Mouse (Mus musculus) CD4-positive helper T cell, adult 2 months (primary cell): ENCODE data around the gene Uox.
A peak's percentile ranks its signal among the peaks of the same experiment; 100 is the strongest.

Source experiments
- DNase-seq: peaks from one replicate; pipeline ENCODE4 v3.0.0-alpha.2; 2012; ENCODE audit warnings: low read depth, missing footprints, low spot score

The Uox gene

GRCm38 (mm10) chr3:146621966-146622365 is 51.7 kb downstream of the Uox start:
- no peak for DNase-seq

GRCm38 (mm10) chr3:146625766-146626165 is 55.5 kb downstream of the Uox start:
- no peak for DNase-seq

- DNase-seq: no peak
These were observed 58.2 kb downstream of the Uox start for GRCm38 (mm10) chr3:146628227-146628982.

GRCm38 (mm10) chr3:146632506-146632905 is 62.3 kb downstream of the Uox start:
- no peak for DNase-seq

GRCm38 (mm10) chr3:146641818-146642427 is 71.7 kb downstream of the Uox start:
- DNase-seq: no peak

- no peak for DNase-seq
These were observed 79.2 kb downstream of the Uox start for GRCm38 (mm10) chr3:146649311-146649894.

GRCm38 (mm10) chr3:146650716-146651115 is 80.5 kb downstream of the Uox start:
- DNase-seq: no peak

- DNase-seq: no peak
These were observed 81.0 kb downstream of the Uox start, which contains the start of gene 4930503B20Rik for GRCm38 (mm10) chr3:146651217-146651616. Gene 4930503B20Rik (minus strand): TSS chr3:146651317.

- DNase-seq: no peak
These were observed 82.2 kb downstream of the Uox start for GRCm38 (mm10) chr3:146652431-146652830.

- DNase-seq: no peak
These were observed 83.5 kb downstream of the Uox start for GRCm38 (mm10) chr3:146653692-146654091.

- DNase-seq: no peak
These were observed 84.9 kb downstream of the Uox start for GRCm38 (mm10) chr3:146655111-146655577.

GRCm38 (mm10) chr3:146657433-146657832 is 87.2 kb downstream of the Uox start:
- DNase-seq: no peak

GRCm38 (mm10) chr3:146658061-146658639 is 87.9 kb downstream of the Uox start:
- DNase-seq: no peak

GRCm38 (mm10) chr3:146659321-146659720 is 89.1 kb downstream of the Uox start:
- DNase-seq: no peak

GRCm38 (mm10) chr3:146661001-146661400 is 90.8 kb downstream of the Uox start:
- DNase-seq: no peak

- no peak for DNase-seq
These were observed 91.7 kb downstream of the Uox start for GRCm38 (mm10) chr3:146661907-146662306.

GRCm38 (mm10) chr3:146671121-146671520 is 100.9 kb downstream of the Uox start:
- no peak for DNase-seq

- DNase-seq: no peak
These were observed 104.9 kb downstream of the Uox start for GRCm38 (mm10) chr3:146675101-146675500.

GRCm38 (mm10) chr3:146676193-146676592 is 106.0 kb downstream of the Uox start:
- no peak for DNase-seq

- DNase-seq: no peak
These were observed 109.4 kb downstream of the Uox start for GRCm38 (mm10) chr3:146679646-146680045.

GRCm38 (mm10) chr3:146680625-146681024 is 110.4 kb downstream of the Uox start:
- no peak for DNase-seq

- DNase-seq: peak; percentile 45
These were observed 111.5 kb downstream of the Uox start for GRCm38 (mm10) chr3:146681696-146682095.
